Mouse (Mus musculus): ENCODE data around the gene Ppy.

DNA sequence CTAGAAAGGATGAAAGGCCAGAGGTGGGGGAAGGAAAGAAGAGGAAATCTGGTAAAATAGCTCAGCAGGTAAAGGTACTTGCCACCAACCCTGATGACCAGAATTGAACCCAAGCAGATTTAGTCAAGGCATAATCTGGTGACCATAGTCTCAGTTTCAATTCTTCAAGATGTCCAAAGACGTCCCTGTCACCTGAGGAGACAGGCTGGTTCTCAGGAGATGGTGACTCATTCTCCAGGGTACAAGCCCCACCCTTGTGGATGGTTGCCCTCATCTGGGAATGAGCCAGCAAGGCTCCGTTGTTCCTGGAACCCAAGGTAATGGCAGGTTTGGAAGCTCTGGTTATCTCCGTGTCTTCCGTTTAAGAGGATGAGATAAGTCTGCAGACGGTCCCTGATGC is 10.5 kb upstream of the Ppy start:
- no peak for TF ChIP-seq CTCF (IDR thresholded peaks at IDR 0.05; ENCODE audit: extremely low read depth, insufficient read length, insufficient replicate concordance, low read depth, low read length)
- no peak for TF ChIP-seq POLR2A (IDR thresholded peaks at IDR 0.05; ENCODE audit: low read depth, low read length)
